Mouse (Mus musculus): ENCODE measurements around the gene Antxr1.

Gene Antxr1

GRCm38 (mm10) chr6:87335091-87335934 is at the start of gene Antxr1:
TSS of gene Antxr1 (minus strand) at chr6:87335821.
- TF ChIP-seq GATA4 (IDR thresholded peaks at IDR 0.05; ENCODE audit: insufficient replicate concordance, low read length), result no peak

GRCm38 (mm10) chr6:87384761-87385160 is 49.1 kb upstream of the Antxr1 start:
- no peak for TF ChIP-seq GATA4 (IDR thresholded peaks at IDR 0.05; ENCODE audit: insufficient replicate concordance, low read length)

DNA sequence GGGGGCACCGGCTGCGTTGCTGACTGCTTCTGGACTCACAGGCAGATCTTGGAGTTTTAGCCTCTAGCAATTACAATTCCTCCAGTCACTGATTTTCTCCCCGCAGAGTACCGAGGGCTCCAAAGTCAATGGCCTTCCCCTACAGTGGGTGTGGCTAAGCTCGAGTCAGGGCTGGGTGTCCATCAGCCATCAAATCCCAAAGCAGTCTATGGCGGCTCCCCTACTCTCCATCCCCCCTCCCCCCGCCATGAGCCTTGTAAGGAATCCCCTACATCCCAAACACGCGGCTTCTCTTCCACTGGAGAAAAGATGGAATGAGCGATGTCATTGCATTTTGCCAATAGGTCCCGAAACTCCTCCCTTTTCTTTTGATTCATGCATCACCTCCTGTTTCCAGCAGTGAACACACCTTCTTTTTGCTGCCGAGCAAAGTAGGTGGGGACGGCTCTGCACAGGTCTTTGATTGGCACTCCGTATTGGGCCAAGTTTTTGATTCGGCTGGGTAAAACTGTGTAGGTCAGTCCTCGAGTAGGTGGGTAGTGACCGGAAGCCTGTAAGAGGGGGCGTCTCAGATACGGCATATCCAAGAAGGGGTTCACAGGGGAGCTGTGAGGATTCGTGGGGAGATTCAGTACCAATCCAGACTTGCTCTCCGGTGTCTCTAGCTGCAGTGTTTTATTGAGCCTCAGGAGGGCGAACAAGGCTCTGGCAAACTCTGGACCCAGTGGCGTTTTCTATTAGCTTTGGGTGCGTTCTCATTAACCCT is 48.5 kb upstream of the Antxr1 start:
- no peak for TF ChIP-seq GATA4 (IDR thresholded peaks at IDR 0.05; ENCODE audit: insufficient replicate concordance, low read length)

DNA sequence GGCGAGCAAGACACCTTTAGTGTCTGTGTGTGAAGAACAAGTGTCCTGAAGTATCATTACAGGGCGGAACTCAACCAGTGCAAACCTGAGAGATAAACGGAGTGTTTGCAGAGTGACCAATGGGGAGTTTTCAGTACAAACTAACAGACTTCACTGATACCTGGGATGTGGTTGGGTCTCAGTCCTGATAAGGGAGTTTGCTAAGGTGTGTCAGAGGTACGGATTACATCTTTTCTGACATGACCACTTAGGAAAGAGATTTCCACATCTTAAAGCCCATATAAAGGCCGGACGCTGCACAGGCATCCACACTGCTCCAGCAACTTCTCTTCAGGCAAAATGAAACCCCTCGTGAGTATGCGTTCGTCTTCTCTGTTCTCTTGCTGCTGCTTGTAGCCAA is 37.4 kb upstream of the Antxr1 start, which contains the start of gene Gkn2:
Gene Gkn2 (plus strand): TSS at position 301 of the 400 bp plus-strand sequence.
- no peak for TF ChIP-seq GATA4 (IDR thresholded peaks at IDR 0.05; ENCODE audit: insufficient replicate concordance, low read length)

GRCm38 (mm10) chr6:87369223-87369622 is 33.6 kb upstream of the Antxr1 start:
- TF ChIP-seq GATA4 (IDR thresholded peaks at IDR 0.05; ENCODE audit: insufficient replicate concordance, low read length), result no peak

DNA sequence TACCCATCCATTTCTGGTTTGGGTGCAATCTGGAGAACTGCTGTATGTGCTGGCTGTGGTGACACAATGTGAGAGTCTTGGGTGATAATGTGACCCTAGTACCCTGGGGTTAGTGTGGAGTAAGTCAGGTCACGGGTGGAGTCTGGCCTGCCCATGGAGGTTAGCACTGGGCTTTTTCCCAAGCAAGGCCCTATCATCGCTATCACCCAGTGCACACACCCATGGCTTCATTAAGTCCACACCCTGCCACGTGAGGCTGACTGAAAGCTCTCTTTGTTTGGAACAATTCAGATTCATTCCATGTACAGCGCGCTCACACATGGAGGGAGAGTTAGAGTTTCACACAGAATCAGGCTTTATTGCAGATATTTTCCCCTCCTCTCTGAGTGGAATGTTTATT is 18.8 kb upstream of the Antxr1 start:
- no peak for TF ChIP-seq GATA4 (IDR thresholded peaks at IDR 0.05; ENCODE audit: insufficient replicate concordance, low read length)

DNA sequence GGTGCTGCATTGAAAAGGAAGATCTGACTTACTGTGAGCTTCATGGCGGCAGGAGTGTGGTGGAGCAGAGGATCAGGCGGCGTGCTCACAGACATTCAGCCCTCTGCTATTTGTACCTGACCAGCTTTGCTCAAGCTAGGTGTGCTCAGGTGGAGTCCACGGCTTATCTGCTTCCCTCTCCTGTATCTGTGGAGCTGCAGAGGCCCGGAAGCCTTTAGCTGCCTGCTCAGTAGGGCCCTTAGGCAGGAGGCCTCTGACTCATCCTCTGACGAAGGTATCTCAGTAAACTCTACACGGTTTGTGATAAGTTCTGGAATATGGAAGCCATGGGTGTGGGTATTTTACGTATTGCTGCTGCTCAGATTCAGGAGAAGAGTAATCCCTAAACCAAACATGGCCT is 15.2 kb upstream of the Antxr1 start, which contains the start of gene Gkn1:
Gene Gkn1 (minus strand): TSS at position 114 of the 400 bp plus-strand sequence.
- TF ChIP-seq GATA4 (IDR thresholded peaks at IDR 0.05; ENCODE audit: insufficient replicate concordance, low read length), result no peak

- no peak for TF ChIP-seq GATA4 (IDR thresholded peaks at IDR 0.05; ENCODE audit: insufficient replicate concordance, low read length)
These were observed 294 bp upstream of the Antxr1 start for GRCm38 (mm10) chr6:87335935-87336295.

GRCm38 (mm10) chr6:87334361-87335090 is 1.1 kb downstream of the Antxr1 start:
- no peak for TF ChIP-seq GATA4 (IDR thresholded peaks at IDR 0.05; ENCODE audit: insufficient replicate concordance, low read length)

DNA sequence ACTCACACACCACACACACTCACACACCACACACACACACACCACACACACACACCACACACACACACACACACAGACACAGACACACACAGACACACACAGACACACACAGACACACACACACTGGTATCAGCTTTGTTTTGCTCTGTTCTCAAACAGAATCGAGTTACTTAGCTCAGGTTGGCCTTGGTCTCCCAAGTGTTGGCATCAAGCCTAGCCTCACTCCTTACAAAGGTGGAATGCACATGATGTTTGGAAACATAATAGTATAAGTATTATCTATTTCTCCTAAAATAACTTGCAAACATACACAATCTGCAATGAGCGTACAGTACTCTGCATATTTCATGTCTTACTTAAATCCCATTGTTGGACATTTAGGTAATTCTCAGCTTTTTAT is 3.2 kb downstream of the Antxr1 start:
- no peak for TF ChIP-seq GATA4 (IDR thresholded peaks at IDR 0.05; ENCODE audit: insufficient replicate concordance, low read length)

DNA sequence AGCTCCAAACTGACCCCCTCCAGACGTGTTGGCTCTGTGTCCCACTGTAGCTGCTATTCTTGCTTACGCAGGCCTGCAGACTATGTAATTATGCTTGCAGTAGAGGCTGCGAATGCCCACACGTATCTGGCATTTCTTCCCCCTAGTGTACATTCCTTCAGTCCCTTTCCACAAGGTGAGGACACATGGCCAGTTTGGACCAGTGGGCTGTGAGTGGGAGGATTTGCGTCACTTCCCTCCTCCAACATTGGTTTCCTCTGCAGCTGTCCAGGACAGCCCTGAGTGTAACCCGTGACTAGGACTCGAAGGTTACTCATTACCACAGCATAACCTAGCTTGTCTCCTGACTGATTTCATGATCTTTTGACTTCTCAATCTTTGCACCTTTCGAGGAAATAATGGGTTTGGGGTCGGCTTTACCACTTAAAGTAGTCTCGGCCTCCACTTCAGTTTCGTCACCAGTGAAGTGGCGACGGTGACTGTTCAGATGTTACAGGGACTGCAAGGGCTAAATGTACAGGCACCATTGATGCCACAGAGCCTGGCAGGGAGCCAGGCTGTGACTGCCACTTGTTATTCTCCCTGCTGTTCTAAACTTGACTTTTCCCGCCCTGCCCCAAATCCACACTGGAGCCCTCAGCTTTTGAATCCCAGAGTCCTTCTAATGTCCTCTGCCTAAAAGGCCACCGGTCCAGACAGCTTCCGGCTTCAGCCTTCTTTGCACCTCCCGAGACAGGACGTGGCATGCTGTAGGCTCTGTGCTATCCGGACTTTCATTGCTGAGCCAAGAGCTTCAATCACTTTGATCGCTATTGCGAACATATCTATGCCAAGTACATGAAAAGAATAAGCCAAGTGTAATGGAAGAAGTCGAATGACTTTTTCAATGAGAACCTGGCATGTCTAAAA is 7.1 kb downstream of the Antxr1 start:
- TF ChIP-seq GATA4 (IDR thresholded peaks at IDR 0.05; ENCODE audit: insufficient replicate concordance, low read length), result no peak

GRCm38 (mm10) chr6:87326932-87327331 is 8.7 kb downstream of the Antxr1 start:
- TF ChIP-seq GATA4 (IDR thresholded peaks at IDR 0.05; ENCODE audit: insufficient replicate concordance, low read length), result no peak

DNA sequence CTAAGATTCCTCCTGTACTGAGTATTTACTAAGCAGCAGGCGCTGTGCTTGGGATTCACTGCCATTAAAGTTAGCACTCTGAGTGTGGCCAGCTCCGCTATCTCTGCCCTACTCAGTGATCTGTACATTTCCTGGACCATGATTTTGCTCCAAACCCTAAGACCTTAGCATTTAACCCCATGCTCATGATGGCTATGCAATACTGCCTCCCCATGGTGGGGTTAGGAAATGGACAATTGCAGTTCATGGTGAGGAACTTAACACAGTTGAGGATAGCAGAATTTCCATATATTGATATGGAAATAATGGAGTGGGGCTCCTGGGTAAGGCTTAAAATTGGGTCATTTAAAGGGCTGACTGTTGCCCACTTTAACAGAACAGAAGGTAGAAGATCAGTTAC is 12.2 kb downstream of the Antxr1 start:
- TF ChIP-seq GATA4 (IDR thresholded peaks at IDR 0.05; ENCODE audit: insufficient replicate concordance, low read length), result no peak

DNA sequence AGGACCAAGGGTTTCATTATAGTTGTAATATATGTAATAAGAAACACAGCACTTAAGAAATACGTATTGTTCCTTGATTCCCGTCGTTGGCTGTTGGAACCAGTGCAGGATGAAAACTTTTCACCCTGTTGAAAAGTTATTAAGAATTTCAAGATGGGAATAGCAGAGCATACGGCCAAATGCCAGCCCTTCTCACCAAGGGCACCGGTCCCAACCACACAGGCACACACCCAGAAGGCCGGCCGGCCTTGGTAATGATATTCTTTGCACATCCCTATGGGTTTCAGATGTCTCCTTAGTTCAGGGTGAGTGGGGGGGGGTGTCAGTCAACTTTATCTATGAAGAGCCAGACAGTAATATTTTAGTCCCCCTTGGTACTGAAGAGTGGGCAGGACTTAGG is 17.0 kb downstream of the Antxr1 start:
- TF ChIP-seq GATA4 (IDR thresholded peaks at IDR 0.05; ENCODE audit: insufficient replicate concordance, low read length), result no peak
